ENCODE assay signal across 14 mouse cellular contexts in genomic region chr2:92496681-92497080, GRCm38 (mm10). TPM values are rescaled to one million over a fixed set of nuclear protein-coding genes. Genes with fewer than 3 reads are reported as not detected.
DNase-seq lines count a peak whose midpoint lies in the region; ATAC-seq and TF ChIP-seq lines count a peak whose summit lies in the region.
"Had no signal": no experiment of that assay in that cellular context is flagged by ENCODE, and none has a peak within 500 bp of the region (broad histone marks: within the 10 kb centered on the region; RNA-seq: fewer than 3 reads in every experiment).

No protein-coding gene starts in this region.

- no peak overlapping the region for H3K4me2 ChIP-seq in forebrain, embryonic 14.5 days (ENCODE audit: low read length)
- H3K4me2 ChIP-seq in forebrain, embryonic 16.5 days (ENCODE audit: low read length): no peak overlapping the region
- H3K4me2 ChIP-seq in heart, embryonic 16.5 days (ENCODE audit: low read depth, low read length): no peak overlapping the region
- H3K4me2 ChIP-seq in limb, embryonic 14.5 days (replicated peaks; ENCODE audit: low read depth, low read length, severe bottlenecking): no peak overlapping the region
- H3K4me2 ChIP-seq: limb, embryonic 13.5 days had no signal

- peaks cover 10% of the 10 kb centered on the region for H3K4me1 ChIP-seq in forebrain, embryonic 14.5 days (ENCODE audit: control insufficient read depth, insufficient read depth, low read length)
- H3K4me1 ChIP-seq in forebrain, embryonic 16.5 days (replicated peaks; ENCODE audit: control insufficient read depth, insufficient read depth, low read length): peaks cover 17% of the 10 kb centered on the region
- peaks cover 0 to 6% of the 10 kb centered on the region in 2 experiments; a peak in 1 of 4 replicates for H3K4me1 ChIP-seq in ES-E14 (ENCODE audit: control insufficient read depth in 2 of 2, insufficient read depth in 2 of 2, low read length in 2 of 2, poor library complexity in 1 of 2)
- H3K4me1 ChIP-seq in heart, embryonic 16.5 days (ENCODE audit: control insufficient read depth, insufficient read depth, low read length): peaks cover 17% of the 10 kb centered on the region
- H3K4me1 ChIP-seq in limb, embryonic 14.5 days (ENCODE audit: control insufficient read depth, insufficient read depth, low read length): peaks cover 9% of the 10 kb centered on the region; the same call in 1 of the 2 replicates

- no peak overlapping the region for H3K4me3 ChIP-seq in forebrain, embryonic 14.5 days (ENCODE audit: low read depth, low read length)
- H3K4me3 ChIP-seq in forebrain, embryonic 16.5 days (replicated peaks; ENCODE audit: low read length): no peak overlapping the region
- no peak overlapping the region for H3K4me3 ChIP-seq in ES-E14 (ENCODE audit: insufficient read depth in 1 of 2, low read depth in 1 of 2, low read length in 2 of 2, poor library complexity in 1 of 2, severe bottlenecking in 1 of 2)
- H3K4me3 ChIP-seq in heart, embryonic 16.5 days (ENCODE audit: low read length): no peak overlapping the region
- H3K4me3 ChIP-seq in limb, embryonic 14.5 days (replicated peaks; ENCODE audit: low read length): no peak overlapping the region
- H3K4me3 ChIP-seq: limb, embryonic 13.5 days; myocyte had no signal

- in situ Hi-C loops in ES-E14 (cut with MboI; ENCODE audit: low sequenced_read_pairs in 2 of 2, unreplicated experiment in 2 of 2): loop anchor here in 1 of 2 experiments (25.0 kb wide), 1 partner anchor 316 kb away; no protein-coding TSS in a partner anchor

- DNase-seq in forebrain, embryonic 14.5 days (ENCODE audit: low spot score): peak; percentile 42
- DNase-seq in ES-E14 (ENCODE audit: low read depth, low spot score): no peak
- peak; percentile 51 for DNase-seq in limb, embryonic 14.5 days (ENCODE audit: low spot score)
- no peak for DNase-seq in adrenal gland, adult 8-10 months
- DNase-seq in left cerebral cortex, adult 11 months (ENCODE audit: low spot score): no peak
- DNase-seq: B cell, adult 2 months; kidney, postnatal 36 days; lung, postnatal 10 days; thymus, postnatal 4 days had no signal

- H3K9me3 ChIP-seq in forebrain, embryonic 14.5 days (replicated peaks; ENCODE audit: control insufficient read depth, low read length): no peaks in the 10 kb centered on the region
- H3K9me3 ChIP-seq in forebrain, embryonic 16.5 days (ENCODE audit: control insufficient read depth, low read length): no peaks in the 10 kb centered on the region
- H3K9me3 ChIP-seq in ES-E14 (ENCODE audit: control insufficient read depth, insufficient read depth, low read depth, low read length): no peaks in the 10 kb centered on the region
- no peaks in the 10 kb centered on the region for H3K9me3 ChIP-seq in heart, embryonic 16.5 days (replicated peaks; ENCODE audit: control insufficient read depth, low read length)
- H3K9me3 ChIP-seq in limb, embryonic 14.5 days (ENCODE audit: control insufficient read depth, low read length): no peaks in the 10 kb centered on the region
- H3K9me3 ChIP-seq: limb, embryonic 13.5 days had no signal

- whole genome bisulfite sequencing in forebrain, embryonic 14.5 days: 25% methylated on average over 10 of the region's 10 CpGs
- 25% methylated on average over 10 of the region's 10 CpGs for WGBS in forebrain, embryonic 16.5 days
- 35% methylated on average over 10 of the region's 10 CpGs for WGBS in heart, embryonic 16.5 days
- WGBS in limb, embryonic 14.5 days: 25% methylated on average over 10 of the region's 10 CpGs

- H3K36me3 ChIP-seq in forebrain, embryonic 14.5 days (ENCODE audit: control insufficient read depth, insufficient read depth, low read length): no peaks in the 10 kb centered on the region
- no peaks in the 10 kb centered on the region for H3K36me3 ChIP-seq in forebrain, embryonic 16.5 days (ENCODE audit: control insufficient read depth, insufficient read depth)
- H3K36me3 ChIP-seq in ES-E14 (ENCODE audit: control insufficient read depth, insufficient read depth, low read length, poor library complexity, severe bottlenecking): no peaks in the 10 kb centered on the region
- no peaks in the 10 kb centered on the region for H3K36me3 ChIP-seq in heart, embryonic 16.5 days (ENCODE audit: control insufficient read depth, insufficient read depth)
- H3K36me3 ChIP-seq in limb, embryonic 14.5 days (ENCODE audit: control insufficient read depth, insufficient read depth, low read length): no peaks in the 10 kb centered on the region
- H3K36me3 ChIP-seq: limb, embryonic 13.5 days had no signal

- TF ChIP-seq POLR2A in limb, embryonic 14.5 days (IDR thresholded peaks at IDR 0.05; ENCODE audit: borderline replicate concordance, extremely low read depth, insufficient read depth, insufficient read length): no peak

- no peak overlapping the region for H3K27ac ChIP-seq in forebrain, embryonic 14.5 days (ENCODE audit: low read depth, low read length)
- H3K27ac ChIP-seq in forebrain, embryonic 16.5 days (ENCODE audit: low read length): no peak overlapping the region
- no peak overlapping the region for H3K27ac ChIP-seq in ES-E14 (ENCODE audit: insufficient read depth, low read depth, low read length, poor library complexity, severe bottlenecking)
- H3K27ac ChIP-seq in heart, embryonic 16.5 days (ENCODE audit: low read length): no peak overlapping the region
- H3K27ac ChIP-seq in limb, embryonic 14.5 days (replicated peaks; ENCODE audit: low read depth, low read length): no peak overlapping the region
- H3K27ac ChIP-seq: limb, embryonic 13.5 days had no signal

- H3K9ac ChIP-seq in forebrain, embryonic 14.5 days (ENCODE audit: low read length): no peak overlapping the region
- H3K9ac ChIP-seq in forebrain, embryonic 16.5 days (replicated peaks; ENCODE audit: low read depth, low read length): no peak overlapping the region; the same call in 1 of the 2 replicates
- 0 out of 2 replicates have a peak overlapping the region, but pooled peaks have one; percentile 1 for H3K9ac ChIP-seq in ES-E14 (ENCODE audit: insufficient read depth, low read depth, low read length, poor library complexity, severe bottlenecking)
- H3K9ac ChIP-seq in heart, embryonic 16.5 days (ENCODE audit: low read length): no peak overlapping the region
- H3K9ac ChIP-seq in limb, embryonic 14.5 days (ENCODE audit: low read depth, low read length, severe bottlenecking): no peak overlapping the region
- H3K9ac ChIP-seq: limb, embryonic 13.5 days had no signal

- ATAC-seq in forebrain, embryonic 14.5 days: no peak
- ATAC-seq in forebrain, embryonic 16.5 days: no peak
- ATAC-seq in heart, embryonic 16.5 days (replicated peaks; ENCODE audit: extremely low read depth, insufficient read depth, low FRiP score): peak; percentile 11; the same call in 1 of the 2 replicates
- no peak for ATAC-seq in limb, embryonic 14.5 days (ENCODE audit: low FRiP score, low read depth)
- no peak for ATAC-seq in CD4-positive, CD25-positive, alpha-beta regulatory T cell, adult 4 months

- H3K27me3 ChIP-seq in forebrain, embryonic 14.5 days (replicated peaks; ENCODE audit: control insufficient read depth, insufficient read depth, low read length): no peaks in the 10 kb centered on the region
- H3K27me3 ChIP-seq in forebrain, embryonic 16.5 days (replicated peaks; ENCODE audit: control insufficient read depth, insufficient read depth, low read length): no peaks in the 10 kb centered on the region
- H3K27me3 ChIP-seq in heart, embryonic 16.5 days (ENCODE audit: control insufficient read depth, insufficient read depth, low read length): no peaks in the 10 kb centered on the region
- H3K27me3 ChIP-seq in limb, embryonic 14.5 days (ENCODE audit: control insufficient read depth, insufficient read depth, low read length): no peaks in the 10 kb centered on the region

TF ChIP-seq in ES-E14, 5 proteins besides CTCF, POLR2A, EP300 and RAD21:
- TF ChIP-seq MAFK (IDR thresholded peaks at IDR 0.05; ENCODE audit: insufficient read depth, low read depth, low read length): no peak
- no peak for TF ChIP-seq ZC3H11A (IDR thresholded peaks at IDR 0.05; ENCODE audit: borderline replicate concordance, low read depth, low read length)
- no peak for TF ChIP-seq HCFC1 (IDR thresholded peaks at IDR 0.05; ENCODE audit: borderline replicate concordance, insufficient read depth, low read length)
- no peak for TF ChIP-seq CHD2 (IDR thresholded peaks at IDR 0.05; ENCODE audit: low read depth, low read length)
- no peak for TF ChIP-seq ZNF384 (IDR thresholded peaks at IDR 0.05; ENCODE audit: low read depth, low read length)

RNA-seq across cellular contexts. Expression of gene Slc35c1, which starts 36.3 kb away (rescaled TPM):
- polyA plus RNA-seq in forebrain, embryonic 14.5 days (2014; fragmentation: Nextera tagmentation; extraction: Ambion mirVana): 8.7 and 11.3 TPM in 2 replicates
- polyA plus RNA-seq in forebrain, embryonic 16.5 days (2015; fragmentation: Nextera tagmentation; extraction: Ambion mirVana): 10.6 and 12.7 TPM in 2 replicates
- 4.8 and 5.2 TPM in 2 replicates for total RNA-seq in ES-E14 (2012; rRNA removed)
- polyA plus RNA-seq in heart, embryonic 16.5 days (2015; fragmentation: Nextera tagmentation; extraction: Ambion mirVana): 9.9 and 12.9 TPM in 2 replicates
- polyA plus RNA-seq in limb, embryonic 14.5 days (2012; rRNA removed): 16.1 and 24.1 TPM in 2 replicates
- 14.3 and 15.1 TPM in 2 replicates for polyA plus RNA-seq in limb, embryonic 14.5 days (2014; fragmentation: Nextera tagmentation; extraction: Ambion mirVana)
- 10 to 100 TPM; 15.7 to 24.0 (median 19.6) TPM for total RNA-seq in adrenal gland, adult 8-10 months (2022)
- polyA plus RNA-seq in CD4-positive, CD25-positive, alpha-beta regulatory T cell, adult 4 months (2017; shearing (Covaris generic)): 10 to 100 TPM; 50.3 to 73.8 TPM

Comparison
In these comparisons a context has a peak if more than half of its experiments do, and no peak if none do; other contexts are left out.
1. DNase-seq: peak in forebrain, embryonic 14.5 days (single experiment) and limb, embryonic 14.5 days (single experiment); none in ES-E14 (single experiment), adrenal gland, adult 8-10 months (single experiment) and left cerebral cortex, adult 11 months (single experiment).